Mouse (Mus musculus) left cerebral cortex, adult 2 months (tissue): ENCODE results near the gene Creg1. TPM values are rescaled to one million over a fixed set of nuclear protein-coding genes. Genes with fewer than 3 reads are reported as not detected.

Source experiments
- DNase-seq, 2 experiments: peaks; one replicate each; pipeline ENCODE4 v3.0.0; 2021 to 2022; ENCODE audit warnings: low spot score in 2 of 2, mixed read lengths in 1 of 2; ENCODE audit errors: extremely low spot score in 1 of 2
- H3K27ac ChIP-seq: fragments of 200-600 bp; 2 replicates; pipeline ENCODE4 v1.8.1; 2022
- H3K4me3 ChIP-seq: fragments of 200-600 bp; 2 replicates; pipeline ENCODE4 v1.8.1; 2022
- CTCF ChIP-seq: fragments of 200-600 bp; IDR thresholded peaks from 2 replicates; pipeline ENCODE4 v1.8.1; 2022; ENCODE audit warnings: antibody characterized with exemption, mild to moderate bottlenecking, moderate library complexity
- intact Hi-C: fragments of 180-260 bp; cut with DNase I; formaldehyde crosslinking; loops from one replicate; pipeline ENCODE4 v1.15.1; 2025
- total RNA-seq, 2 experiments: library from RNA; stranded (reverse); gene quantifications; 2 replicates each; pipeline ENCODE4 v1.2.3; 2021

The Creg1 gene
- total RNA-seq, 2 experiments from 2014 or later, result 24.8 to 29.0 TPM

DNA sequence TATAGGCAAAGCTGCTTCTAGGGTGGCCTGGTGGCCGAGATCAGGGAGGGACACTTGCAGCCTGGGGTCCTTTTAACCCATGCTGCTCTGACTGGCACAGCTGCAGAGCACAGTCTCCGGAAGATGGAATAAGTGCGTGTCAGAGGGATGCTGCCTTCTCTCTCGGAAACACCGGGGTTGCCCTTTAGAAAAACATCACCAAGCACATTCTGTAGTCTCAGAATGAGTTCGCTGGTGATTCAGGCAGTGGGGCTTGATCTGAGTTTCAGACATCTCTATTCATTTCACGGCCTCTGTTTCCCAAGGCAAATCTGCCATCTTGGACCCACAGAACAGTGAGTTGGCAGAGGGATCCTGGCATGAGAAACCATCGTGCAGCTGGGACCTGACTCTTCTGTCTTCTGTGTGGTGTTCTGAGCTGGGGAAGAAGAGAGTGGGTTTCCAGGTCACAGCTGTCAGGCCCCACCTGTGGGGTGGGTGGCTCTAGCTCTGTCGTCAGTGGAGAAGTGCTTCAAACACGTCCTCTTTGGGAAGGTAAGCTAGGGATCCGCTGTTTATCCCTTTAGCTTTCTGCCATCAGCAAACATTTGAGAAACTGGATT is 38.3 kb downstream of the Creg1 start:
- Histone ChIP-seq H3K4me3 (no peak overlapping the region), H3K27ac (no peak overlapping the region)
- no peak for TF ChIP-seq CTCF

GRCm38 (mm10) chr1:165803107-165803506 is 39.6 kb downstream of the Creg1 start:
- TF ChIP-seq CTCF, result no peak
- intact Hi-C loops, result no loop called here
- Histone ChIP-seq H3K27ac (no peak overlapping the region), H3K4me3 (no peak overlapping the region)
- no peak for DNase-seq

More for the DNA sequence above, 38.3 kb downstream of the Creg1 start:
- intact Hi-C loops, result no loop called here
- DNase-seq, result no peak

GRCm38 (mm10) chr1:165804133-165804532 is 40.6 kb downstream of the Creg1 start:
- TF ChIP-seq CTCF, result no peak
- Histone ChIP-seq H3K4me3 (no peak overlapping the region), H3K27ac (no peak overlapping the region)
- intact Hi-C loops, result no loop called here
- no peak for DNase-seq

- TF ChIP-seq CTCF, result no peak
- Histone ChIP-seq H3K4me3 (no peak overlapping the region), H3K27ac (no peak overlapping the region)
- intact Hi-C loops, result no loop called here
- DNase-seq, result no peak
Measured at GRCm38 (mm10) chr1:165810633-165811032, 47.1 kb downstream of the Creg1 start.

DNA sequence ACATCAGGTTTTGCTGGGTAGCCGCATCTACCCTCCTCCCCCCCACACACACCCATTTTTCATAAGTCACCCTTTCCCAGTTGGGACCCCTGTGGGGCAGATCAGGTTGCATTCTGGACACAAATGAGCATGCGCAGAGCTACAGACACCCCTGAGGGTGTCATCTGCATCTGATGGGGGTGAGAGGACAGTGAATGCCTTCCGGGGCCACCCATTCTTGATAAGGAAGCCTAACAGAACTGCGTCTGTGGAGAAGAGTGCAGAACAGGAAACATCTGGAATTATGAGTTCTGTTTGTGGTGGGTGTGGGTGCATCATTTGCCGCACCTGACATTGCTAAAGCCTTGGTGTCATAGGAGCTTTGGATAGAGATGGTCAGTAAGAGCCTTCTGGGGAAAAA is 47.6 kb downstream of the Creg1 start:
- Histone ChIP-seq H3K27ac (no peak overlapping the region), H3K4me3 (no peak overlapping the region)
- no peak for TF ChIP-seq CTCF
- intact Hi-C loops, result no loop called here
- no peak for DNase-seq

GRCm38 (mm10) chr1:165812775-165813174 is 49.2 kb downstream of the Creg1 start:
- no peak overlapping the region for H3K27ac ChIP-seq

GRCm38 (mm10) chr1:165814116-165814515 is 50.6 kb downstream of the Creg1 start:
- DNase-seq, result no peak
- Histone ChIP-seq H3K27ac (no peak overlapping the region), H3K4me3 (no peak overlapping the region)
- no peak for TF ChIP-seq CTCF
- intact Hi-C loops, result no loop called here

More at GRCm38 (mm10) chr1:165812775-165813174, 49.2 kb downstream of the Creg1 start:
- no peak for DNase-seq
- intact Hi-C loops, result no loop called here
- no peak for TF ChIP-seq CTCF
- H3K4me3 ChIP-seq, result no peak overlapping the region

DNA sequence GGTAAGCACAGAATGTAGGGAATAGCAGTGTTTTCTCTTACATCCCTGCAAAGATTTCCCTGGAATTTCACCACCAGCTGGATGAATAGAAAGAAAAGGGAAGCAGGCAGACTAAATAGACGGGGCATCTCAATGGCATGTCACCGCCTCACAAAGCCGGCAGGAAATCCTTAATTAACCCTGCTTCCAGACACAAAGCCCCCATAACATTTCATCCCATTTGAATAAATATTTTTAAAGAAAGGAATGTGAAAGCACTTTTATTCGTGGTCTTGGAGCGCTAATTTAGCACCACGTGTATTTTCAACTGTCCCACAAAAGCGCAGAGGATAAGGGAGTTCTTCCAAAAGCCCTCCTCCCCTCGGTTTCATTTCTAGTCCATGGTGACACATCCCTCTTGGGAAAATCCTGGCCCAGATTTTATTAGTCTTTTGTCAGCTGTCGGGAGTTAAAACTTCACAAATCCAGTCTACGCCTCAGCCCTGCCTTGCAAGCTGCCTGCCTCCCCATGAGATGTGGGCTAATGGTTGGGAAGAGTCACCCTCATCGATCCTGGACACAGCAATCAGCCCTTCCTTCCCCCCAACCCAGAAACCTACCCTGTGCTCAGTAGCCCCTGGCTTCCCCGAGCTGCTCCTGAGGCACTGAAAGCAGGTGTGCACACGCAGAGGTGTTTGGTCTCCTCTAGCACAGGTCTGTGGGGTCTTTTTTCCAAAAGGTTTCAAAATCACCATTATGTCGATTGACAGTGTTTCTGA is 51.2 kb downstream of the Creg1 start:
- intact Hi-C loops, result no loop called here
- Histone ChIP-seq H3K27ac (no peak overlapping the region), H3K4me3 (no peak overlapping the region)
- no peak for TF ChIP-seq CTCF
- DNase-seq, result no peak

GRCm38 (mm10) chr1:165816391-165816790 is 52.8 kb downstream of the Creg1 start:
- Histone ChIP-seq H3K27ac (no peak overlapping the region), H3K4me3 (no peak overlapping the region)
- intact Hi-C loops, result no loop called here
- DNase-seq, result no peak
- no peak for TF ChIP-seq CTCF

GRCm38 (mm10) chr1:165817264-165817663 is 53.7 kb downstream of the Creg1 start:
- H3K4me3 ChIP-seq, result no peak overlapping the region
- no peak for TF ChIP-seq CTCF
- intact Hi-C loops, result no loop called here
- H3K27ac ChIP-seq, result no peak overlapping the region
- DNase-seq, result no peak

GRCm38 (mm10) chr1:165818145-165818860 is 54.8 kb downstream of the Creg1 start:
- TF ChIP-seq CTCF, result no peak
- DNase-seq, result no peak
- no peak overlapping the region for H3K4me3 ChIP-seq
- no peak overlapping the region for H3K27ac ChIP-seq
- intact Hi-C loops, result no loop called here

GRCm38 (mm10) chr1:165819147-165819546 is 55.6 kb downstream of the Creg1 start:
- no peak for TF ChIP-seq CTCF
- DNase-seq, result no peak
- intact Hi-C loops, result no loop called here
- H3K27ac ChIP-seq, result no peak overlapping the region
- H3K4me3 ChIP-seq, result no peak overlapping the region
